Mouse (Mus musculus): ENCODE measurements around the gene Alg12.
"Not testable (repeated sequence)": the region's sequence is repeated elsewhere in the genome, so short reads cannot be mapped to it uniquely, and the experiment has no call there.

GRCm38 (mm10) chr15:88813873-88814272 lies 5.2 kb downstream of the Alg12 start:
- not testable (repeated sequence) for TF ChIP-seq CTCF (IDR thresholded peaks at IDR 0.05; ENCODE audit: borderline replicate concordance, insufficient read depth, low read length); POLR2A (IDR thresholded peaks at IDR 0.05; ENCODE audit: low read depth, low read length)
